Mouse (Mus musculus) forelimb bud, embryonic 11.5 days (tissue): ENCODE data around the gene Wdr91.

ENCODE experiments used
- DNase-seq: peaks from one replicate; pipeline ENCODE4 v3.0.0-alpha.2; 2012; ENCODE audit warnings: low read depth, low spot score

The Wdr91 gene

DNA sequence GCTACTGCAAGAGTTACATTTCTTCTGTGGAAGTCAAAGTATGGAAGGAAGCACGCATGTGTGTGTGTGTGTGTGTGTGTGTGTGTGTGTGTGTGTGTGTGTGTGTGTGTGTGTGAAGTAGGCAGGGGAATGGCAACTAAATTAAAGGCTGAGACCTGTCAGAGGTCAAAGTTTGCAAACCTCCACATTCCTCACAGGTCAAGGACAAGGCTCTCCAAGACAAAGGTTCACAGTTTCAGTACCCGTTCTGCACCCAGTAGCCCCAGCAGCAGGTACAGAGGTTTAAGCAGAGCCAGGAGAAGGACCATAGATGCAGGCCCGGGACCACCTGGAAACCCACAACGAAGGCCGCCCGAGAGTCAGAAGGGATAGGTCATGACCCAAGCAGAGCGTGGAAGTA is 8.5 kb upstream of the Wdr91 start:
- no peak for DNase-seq

DNA sequence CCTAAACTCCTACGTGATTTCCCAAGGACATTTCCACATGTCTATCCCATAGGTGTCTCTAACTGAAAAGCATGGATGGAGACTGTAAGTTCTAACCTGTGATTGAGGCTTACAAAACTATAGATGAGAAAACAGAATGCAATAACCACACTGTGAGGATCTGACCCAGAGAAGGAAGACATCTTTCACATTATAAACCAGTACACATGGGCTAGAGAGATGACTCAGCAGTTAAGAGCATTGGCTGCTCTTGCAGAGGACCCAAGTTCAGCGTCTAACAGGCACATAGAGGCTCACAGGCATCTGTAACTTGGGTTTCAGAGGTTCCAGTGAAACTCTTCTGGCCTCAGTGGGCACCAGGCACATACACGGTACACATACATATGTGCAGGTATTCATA is 3.8 kb upstream of the Wdr91 start:
- DNase-seq = no peak

DNA sequence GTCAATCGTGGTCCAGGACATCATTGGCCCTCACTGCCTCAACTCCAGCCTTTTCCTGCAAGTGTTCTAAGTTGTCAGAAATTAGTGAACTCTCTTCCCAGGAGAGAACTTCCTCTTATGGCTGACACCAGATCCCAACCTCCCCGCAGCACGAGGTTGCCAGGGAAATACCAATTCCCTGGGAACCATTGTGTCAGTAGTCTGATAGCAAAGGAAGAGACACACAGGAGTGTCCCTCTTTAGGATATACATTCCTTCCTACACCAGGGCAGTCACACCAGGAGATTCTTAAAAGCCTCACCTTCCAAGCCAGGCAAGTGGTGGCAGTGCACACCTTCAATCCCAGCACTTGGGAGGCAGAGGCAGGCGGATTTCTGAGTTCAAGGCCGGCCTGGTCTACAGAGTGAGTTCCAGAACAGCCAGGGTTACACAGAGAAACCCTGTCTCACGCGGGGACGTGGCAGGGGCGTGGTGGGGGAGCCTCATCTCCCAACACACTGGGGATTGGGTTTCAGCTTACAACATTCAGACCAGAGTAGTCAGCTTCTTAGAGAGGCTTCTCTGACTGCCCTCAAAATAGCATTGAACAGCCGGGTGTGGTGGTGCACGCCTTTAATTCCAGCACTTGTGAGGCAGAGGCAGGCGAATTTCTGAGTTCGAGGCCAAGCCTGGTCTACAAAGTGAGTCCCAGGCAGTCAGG is 2.8 kb upstream of the Wdr91 start:
- no peak for DNase-seq

DNA sequence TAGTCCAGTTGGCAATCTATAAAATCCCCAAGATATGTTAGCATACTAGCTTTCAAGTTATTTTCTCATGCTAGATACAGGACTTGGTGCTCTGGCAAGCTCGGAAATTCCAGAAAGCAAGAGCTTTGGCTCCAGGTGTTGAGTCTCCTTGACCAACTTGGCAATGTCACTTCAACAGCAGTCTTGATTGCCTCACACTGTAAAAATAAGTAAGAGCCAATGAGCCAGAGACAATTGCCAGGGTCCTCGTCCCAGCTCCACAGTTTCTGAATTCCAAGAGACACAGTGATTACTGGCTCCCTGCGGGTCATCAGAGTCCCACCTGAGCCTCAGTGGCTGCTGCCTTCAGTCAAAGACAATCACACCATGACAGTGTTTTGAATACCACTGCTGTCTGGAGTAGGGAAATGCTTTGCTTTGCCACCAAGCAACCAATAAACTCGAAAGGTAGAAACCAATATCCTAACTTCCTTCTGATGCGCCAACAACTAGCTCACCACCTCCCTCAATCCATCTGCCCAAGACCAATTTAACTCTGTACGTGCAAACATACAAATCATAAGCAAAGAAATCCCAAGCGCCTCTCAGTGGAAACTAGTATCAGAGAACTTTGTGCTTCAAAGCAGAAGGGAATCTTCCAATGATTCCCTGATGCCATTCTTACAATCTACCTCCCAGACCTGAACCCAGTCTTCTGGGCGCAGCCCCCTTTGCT is 888 bp downstream of the Wdr91 start:
- no peak for DNase-seq

DNA sequence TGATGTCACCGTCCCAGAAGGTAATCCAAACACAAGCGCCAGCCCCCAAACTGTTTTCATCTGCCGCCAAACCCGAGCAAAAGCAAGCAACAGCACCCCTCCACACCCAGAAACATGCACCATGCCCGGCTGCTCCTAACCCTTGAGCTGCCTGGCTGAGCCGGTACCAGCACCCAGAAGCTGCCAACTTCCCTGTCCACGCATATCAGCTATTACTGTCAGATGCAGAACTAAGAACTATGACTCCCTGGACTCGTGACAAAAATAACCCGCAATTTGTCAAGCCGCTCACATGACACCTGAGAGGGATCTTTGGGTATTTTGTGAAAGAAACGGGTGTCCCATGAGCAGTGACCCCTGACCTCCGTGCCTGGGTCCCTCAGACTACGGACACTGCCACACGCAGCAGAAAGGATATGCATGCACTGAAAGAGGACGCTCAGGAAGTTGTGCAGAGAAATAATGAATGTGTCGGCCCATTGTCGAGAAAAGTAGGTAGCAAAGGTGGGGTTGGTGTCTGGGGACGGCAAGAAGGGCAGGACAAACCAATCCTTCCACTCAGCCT is 2.9 kb downstream of the Wdr91 start:
- no peak for DNase-seq

DNA sequence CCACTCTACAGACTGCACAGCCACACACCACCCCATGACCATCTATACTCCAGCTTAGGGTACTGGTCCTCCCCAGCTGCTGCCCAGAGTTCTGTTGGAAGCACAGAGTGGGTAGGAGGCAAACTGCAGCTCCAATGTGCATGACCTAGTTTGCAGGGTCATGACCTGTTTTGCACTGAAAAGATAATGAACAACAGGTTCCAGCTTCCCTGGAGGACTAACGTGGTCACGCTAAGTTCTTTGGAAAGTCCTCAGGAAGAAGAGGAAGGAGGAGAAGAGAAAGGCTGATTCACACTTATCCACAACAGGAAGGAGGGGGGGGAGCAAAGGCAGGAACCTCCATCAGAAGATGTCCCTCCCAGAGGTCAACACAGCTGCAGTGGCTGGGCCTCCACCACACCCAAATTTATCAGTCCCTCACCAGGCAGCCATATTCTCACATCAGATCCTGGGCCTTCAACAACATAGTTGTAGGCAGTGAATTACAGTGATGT is 3.5 kb downstream of the Wdr91 start:
- no peak for DNase-seq

DNA sequence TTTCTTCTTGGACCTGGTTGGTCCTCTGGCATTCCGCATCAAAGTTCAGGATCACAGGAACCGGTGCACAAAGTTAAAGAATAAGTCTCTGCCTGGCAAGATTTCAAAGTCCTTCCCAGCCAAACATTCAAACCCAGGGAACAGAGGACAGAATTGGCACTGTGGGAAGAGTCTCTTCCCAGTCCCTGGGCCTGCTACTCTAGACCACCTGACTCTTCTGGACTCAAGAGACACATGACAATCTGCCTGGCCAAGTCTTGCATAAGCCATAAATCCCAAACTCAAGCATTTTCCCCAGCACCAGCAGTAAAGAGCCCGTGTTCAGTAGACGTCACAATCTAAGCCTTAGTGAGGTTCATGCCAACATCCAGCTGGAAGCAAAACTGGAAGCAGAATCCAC is 4.0 kb downstream of the Wdr91 start:
- no peak for DNase-seq

DNA sequence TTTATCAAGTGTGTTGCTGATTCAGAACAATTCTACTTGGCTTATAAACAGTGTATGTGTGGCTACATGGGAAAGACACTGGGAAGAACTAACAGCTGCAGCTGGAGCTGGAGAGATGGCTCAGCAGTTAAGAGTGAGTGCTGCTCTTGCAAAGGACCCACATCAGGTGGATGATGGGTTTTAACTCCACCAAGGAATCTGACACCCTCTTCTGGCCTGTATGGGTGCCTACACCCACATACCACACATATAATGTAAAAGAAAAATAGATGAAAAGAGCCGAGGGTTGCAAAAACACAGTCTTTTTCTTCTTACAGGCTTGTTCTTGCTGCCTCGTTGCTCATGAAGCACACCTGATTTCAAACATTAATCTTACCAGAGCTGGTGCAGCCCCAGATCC is 4.6 kb downstream of the Wdr91 start:
- no peak for DNase-seq

DNA sequence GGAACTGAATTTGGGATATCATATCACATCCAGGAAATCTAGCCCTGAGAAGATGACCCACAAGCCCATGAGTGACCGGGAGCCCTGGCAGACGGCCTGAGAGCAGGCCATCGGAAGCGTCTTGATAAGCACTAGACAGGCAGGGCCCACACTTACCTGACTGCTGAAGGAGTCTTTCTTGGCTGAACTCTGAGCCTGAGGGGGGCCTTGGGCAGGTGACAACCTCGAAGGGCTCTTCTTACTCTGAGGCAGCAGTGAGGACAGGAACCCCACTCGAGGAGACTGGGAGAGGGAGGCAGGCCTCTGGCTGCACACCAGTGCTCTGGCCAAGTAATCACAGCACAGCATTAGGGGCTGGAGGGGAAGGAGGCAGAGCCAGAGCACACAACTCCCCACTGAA is 6.3 kb downstream of the Wdr91 start:
- no peak for DNase-seq

DNA sequence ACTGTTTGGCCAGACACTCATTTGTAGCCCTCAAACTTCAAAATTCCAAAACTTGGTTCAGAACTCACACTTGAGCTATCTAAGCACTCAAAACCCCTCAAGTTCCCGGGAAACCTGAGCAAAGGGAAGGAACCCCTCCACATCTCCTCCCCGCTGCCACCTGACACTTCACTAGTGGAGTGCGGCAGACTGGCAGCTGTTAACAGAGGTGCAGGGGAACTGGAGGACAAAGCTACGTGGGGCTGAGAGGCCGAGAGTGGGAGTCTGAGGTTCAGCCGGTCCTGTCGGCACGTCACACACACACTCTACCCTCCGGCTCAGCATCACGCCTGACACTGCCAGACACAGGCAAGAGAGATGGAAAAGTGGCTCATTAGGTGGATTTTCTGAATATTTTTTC is 6.8 kb downstream of the Wdr91 start:
- DNase-seq = no peak

DNA sequence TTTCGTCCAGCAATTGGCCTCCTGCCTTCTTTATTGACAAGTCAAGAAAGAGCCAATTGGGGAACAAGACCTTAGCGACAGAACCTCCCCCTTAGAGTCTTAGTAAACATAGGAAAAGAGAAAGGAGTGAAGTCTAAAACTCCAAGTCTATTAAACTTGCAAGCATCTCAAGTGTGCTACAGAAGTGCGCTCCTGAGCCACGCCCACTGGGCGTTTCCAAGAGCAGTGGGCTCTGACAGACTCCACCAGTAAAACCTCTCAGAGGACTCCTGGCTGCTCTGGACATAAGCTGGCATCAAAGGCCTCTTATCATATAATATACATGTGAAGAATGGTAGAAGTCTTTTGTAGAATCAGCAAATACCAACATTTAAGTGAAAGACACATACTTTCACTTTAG is 7.2 kb downstream of the Wdr91 start:
- DNase-seq = no peak

DNA sequence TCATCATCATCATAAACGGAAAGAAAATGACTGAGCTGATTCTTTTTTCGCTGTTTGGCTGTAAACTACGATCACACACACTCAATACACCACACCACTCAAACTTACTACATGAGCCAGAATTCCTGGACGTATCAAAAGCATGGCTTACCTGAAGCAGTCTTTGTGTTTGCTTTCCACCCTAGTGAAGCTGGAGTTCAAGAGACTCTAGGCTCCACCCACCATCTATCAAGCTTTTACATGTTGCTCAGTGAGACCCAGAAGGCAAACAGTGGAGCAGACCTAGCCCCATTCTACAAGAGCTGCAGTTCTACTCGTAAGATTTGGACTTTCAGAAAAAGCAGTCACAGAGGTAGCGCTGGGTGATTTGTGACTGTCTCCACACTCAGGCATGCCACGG is 8.1 kb downstream of the Wdr91 start:
- DNase-seq = no peak

DNA sequence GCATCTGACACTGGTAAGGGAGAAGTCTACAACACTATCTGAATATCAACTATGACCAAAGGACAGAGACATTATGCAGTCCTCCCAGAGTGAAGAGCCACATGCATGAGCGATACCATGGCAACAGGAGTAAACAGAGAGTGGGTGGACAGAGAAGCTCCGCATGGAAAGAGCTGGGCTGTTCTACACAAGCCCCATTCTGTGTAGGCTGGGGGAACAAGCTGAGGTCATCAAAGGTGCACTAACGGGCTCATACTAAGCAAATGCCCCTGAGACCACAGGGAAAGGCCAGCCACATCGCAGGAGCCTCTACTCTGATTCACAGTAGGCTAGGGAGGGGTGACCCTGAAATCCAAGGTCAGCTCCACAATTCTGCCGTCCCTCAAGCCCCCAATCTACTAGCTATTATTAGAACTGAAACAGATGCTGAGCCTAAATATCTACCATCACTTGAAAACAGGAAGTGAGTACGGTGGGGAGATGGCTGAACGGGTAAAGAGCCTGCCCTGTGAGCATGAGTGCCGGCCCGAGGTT is 8.7 kb downstream of the Wdr91 start:
- no peak for DNase-seq

DNA sequence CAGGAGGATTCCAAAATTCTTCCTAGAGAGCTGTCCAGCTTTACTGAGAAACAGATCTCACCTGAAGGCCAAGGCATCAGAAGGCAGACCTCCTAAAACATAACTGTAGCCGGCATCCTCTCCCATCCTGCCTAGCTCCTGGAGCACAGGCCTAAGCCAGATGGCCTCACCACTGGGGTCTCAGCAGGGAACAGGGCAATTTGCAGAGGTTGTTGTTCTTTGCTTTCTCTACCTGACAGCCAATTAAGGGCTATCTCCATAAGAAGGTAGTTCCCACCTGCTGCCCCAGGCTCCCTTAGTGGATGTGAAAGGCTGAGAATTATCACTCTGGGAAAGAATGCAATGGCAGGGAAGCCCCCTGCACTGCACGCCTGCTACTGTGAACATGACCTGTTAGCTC is 9.7 kb downstream of the Wdr91 start:
- DNase-seq = no peak

DNA sequence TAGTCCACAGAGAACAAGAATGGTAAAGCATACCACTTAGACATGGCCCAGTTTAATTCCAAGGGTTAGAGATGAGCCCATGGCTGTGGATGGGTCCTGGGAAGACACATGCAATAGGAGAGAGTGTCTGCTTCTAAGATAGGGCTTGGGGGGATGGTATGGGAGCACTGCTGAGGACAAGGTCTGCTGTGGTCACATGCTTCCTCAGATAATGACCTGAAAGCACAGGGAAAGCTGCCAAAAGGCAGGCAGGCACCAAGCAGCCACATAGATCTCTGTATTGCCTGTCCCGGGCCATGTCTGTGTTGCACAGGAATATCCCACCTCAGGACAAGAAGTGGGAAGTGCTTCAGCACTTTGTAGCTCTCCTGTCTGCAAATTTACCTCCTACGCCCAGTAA is 11.5 kb downstream of the Wdr91 start:
- no peak for DNase-seq

DNA sequence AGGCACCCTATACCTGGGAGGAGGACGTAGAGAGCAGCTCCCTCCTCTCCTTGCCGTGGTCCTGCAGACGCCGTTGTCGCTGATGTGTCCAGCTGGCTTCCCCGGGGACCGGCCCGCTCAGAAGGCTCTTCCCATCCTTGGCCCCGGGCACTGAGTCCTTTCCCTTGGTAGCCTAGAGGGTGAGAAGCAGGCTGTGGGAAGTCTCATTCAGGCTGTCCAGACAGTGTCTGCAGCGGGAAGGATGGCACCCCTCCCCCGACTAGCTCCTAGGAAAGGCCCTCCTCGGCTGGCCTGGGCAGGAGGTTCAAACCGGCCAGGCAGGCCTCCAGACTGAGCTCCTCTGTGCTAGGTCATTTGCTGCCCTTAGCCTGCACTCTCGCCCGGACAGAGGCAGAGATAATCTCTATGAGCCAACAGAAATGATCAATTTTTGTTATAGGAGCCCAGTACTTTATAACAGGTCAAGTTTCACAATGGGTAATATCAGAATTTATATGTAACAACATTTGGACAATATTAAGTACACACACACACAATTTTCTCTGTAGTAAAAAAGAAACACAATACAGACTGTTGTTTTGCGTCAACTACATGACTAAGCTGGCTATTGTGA is 14.4 kb downstream of the Wdr91 start:
- DNase-seq = no peak

DNA sequence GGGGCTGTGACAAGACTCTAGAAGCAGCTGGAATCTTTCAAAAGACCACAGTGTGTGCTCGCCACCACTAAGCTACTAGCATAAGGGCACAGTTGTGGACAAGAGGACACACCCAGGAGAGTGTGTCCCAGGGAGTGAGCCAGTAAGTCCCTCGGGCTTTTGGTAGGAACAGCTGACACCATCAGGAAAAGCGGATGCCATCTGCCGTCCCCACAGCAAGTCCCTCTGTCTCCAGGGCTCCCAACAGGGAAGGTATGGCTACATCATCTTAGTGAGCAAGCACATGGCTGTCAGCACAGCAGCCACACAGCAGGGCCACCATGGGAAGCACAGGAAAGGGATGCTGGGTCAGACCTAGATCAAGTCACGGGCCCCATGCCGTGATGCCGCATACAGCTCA is 15.1 kb downstream of the Wdr91 start:
- DNase-seq = no peak

DNA sequence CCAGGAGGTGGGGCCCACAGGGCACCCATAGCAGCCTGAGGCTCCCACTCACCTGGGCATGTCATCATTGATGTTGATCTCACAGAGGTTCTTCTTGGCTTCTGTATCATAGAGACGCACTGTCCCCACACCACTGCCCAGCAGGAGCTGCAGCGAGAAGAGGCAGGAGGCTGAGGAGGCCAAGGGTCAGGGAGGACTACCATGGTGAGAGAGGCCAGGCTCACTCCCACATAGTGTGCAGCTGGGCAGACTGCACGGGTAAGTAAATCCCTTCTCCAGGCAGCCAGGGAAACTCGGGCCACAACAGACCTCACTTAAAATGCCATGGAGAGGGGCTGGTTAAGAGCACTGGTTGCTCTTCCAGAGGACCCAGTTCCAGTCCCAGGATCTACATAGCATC is 21.5 kb downstream of the Wdr91 start:
- DNase-seq = no peak

DNA sequence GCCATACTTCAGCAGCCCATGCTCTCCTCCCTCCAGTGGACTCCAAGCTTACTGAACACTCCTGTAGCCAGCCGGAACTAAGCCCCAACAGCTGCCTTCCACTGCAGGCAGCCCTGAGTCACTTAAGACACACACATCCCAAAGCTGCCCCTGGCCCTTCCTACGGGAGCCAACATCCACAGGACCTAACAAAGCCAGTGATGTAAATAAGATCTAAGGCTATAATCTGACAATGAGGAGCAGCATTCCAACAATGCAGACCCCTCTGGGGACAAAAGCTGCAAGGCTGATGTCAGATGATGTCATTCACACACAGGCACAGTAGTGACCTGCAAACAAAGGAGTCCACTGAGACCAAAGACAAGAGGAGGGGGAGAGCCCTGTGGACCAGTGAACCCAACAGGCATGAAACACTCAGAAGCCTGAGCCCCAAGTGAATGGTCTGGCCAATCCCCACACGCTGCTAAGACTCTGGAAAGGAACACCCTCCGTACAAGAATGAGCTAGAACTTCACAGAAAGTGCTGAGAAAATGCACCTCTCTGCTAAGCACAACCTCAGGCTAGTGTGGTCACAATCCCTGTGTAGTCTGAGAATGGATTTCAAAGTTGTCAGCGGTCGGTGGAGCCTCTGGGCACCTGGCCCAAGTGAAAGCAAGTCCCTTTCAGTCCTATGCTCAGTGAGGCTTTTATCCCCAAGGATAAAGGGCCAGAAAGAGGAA is 23.4 kb downstream of the Wdr91 start:
- DNase-seq = no peak

DNA sequence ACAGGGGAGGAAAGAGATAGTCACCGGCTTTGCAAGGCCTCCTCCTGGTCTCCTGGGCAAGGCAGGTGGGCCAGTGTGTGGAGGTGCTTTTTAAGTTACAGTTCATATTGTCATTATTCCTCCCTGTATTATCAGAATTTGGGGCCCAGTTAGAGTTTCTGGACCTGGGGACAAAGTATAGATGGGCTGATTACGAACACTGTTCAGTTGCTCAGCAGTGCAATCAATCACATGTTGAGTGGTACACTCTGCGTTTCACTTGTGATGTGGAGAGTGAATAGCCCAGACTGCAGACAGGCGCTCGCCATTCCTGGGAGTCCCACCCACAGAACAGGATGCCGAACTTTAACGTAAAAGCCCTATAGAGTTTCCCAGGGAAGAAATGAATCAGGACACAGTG is 26.0 kb downstream of the Wdr91 start:
- no peak for DNase-seq

DNA sequence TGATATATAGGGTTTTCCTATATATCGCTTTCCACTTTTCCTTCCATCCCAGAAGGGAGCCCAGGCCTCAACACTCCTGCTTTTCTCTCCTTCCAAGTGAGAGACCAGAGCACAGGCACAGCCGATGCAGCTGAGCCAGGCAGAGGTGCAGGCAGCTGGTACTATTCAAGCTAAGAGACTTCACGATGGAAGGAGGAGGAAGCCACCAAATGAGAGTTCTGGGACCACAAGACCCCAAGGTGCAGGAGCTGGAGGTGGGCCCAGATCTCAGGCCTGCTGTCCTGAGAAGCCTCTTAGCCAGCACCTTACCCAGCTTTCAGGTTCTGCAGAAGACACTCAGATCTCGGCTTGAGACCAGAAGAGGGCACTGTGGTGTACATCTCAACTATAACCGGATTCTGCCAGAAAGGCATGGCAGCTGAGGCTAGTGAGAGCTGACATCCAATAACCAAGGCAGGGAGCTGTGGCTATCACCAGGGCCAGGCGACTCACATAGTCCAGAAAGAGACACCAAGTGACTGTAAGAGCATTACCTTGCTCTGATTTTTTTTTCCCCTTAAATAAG is 30.7 kb downstream of the Wdr91 start:
- no peak for DNase-seq
